Comparison of ENCODE assay signal across 23 mouse cellular contexts in the genomic region with DNA sequence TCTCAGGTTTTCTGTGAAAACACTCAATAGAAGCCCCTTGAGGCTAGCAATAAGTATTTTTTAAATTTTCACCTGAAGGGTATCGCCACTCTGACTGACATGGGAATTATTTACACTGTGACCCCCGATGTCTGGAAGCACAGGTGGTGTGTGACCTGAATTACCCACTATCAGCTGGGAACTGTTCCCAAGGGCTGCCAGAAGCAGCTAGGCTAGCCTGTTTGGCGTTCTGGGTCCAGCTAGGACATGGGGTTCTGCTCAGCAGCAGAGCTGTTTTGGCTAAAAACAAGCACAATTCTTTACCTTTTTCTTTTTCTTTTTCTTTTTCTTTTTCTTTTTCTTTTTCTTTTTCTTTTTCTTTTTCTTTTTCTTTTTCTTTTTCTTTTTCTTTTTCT. TPM values are rescaled to one million over a fixed set of nuclear protein-coding genes. Genes with fewer than 3 reads are reported as not detected.
A peak's percentile ranks its signal among the peaks of the same experiment; 100 is the strongest.
DNase-seq lines count a peak whose midpoint lies in the region; ATAC-seq lines count a peak whose summit lies in the region.
"Had no signal": no experiment of that assay in that cellular context is flagged by ENCODE, and none has a peak within 500 bp of the region (broad histone marks: within the 10 kb centered on the region; RNA-seq: fewer than 3 reads in every experiment).

No protein-coding gene starts in this region.

- 49% methylated on average over 3 of the region's 3 CpGs for WGBS in kidney, embryonic 15.5 days
- 56% methylated on average over 3 of the region's 3 CpGs for WGBS in neural tube, embryonic 13.5 days
- WGBS in forebrain, embryonic 11.5 days, result 67% methylated on average over 3 of the region's 3 CpGs

- H3K4me2 ChIP-seq in kidney, embryonic 15.5 days, result peak overlapping the region; percentile 43
- H3K4me2 ChIP-seq in neural tube, embryonic 13.5 days, result no peak overlapping the region
- H3K4me2 ChIP-seq in forebrain, embryonic 11.5 days (ENCODE audit: low read depth, low read length, severe bottlenecking), result no peak overlapping the region
- H3K4me2 ChIP-seq: midbrain, embryonic 13.5 days had no signal

- no peak overlapping the region for H3K4me3 ChIP-seq in kidney, embryonic 15.5 days (replicated peaks)
- no peak overlapping the region for H3K4me3 ChIP-seq in neural tube, embryonic 13.5 days
- H3K4me3 ChIP-seq in forebrain, embryonic 11.5 days (ENCODE audit: low read depth, low read length), result no peak overlapping the region
- H3K4me3 ChIP-seq: limb, embryonic 13.5 days; midbrain, embryonic 13.5 days; myocyte had no signal

- peak; percentile 26 for DNase-seq in cerebellum, adult 11-12 months
- DNase-seq in cerebellum, adult 9-11 months, result no peak
- no peak for DNase-seq in kidney, postnatal 14 days
- DNase-seq in neural tube, embryonic 10.5 days (ENCODE audit: extremely low spot score, low spot score), result no peak
- DNase-seq in forebrain, embryonic 11.5 days (ENCODE audit: low spot score), result no peak
- DNase-seq: adrenal gland, adult 8-10 months; gastrocnemius, adult 2 months; heart, adult 18-20 months; heart, postnatal 4 days; kidney, postnatal 25 days; lung, adult 18-20 months; retina, postnatal 1 day; right cerebral cortex, postnatal 4 days had no signal

- H3K36me3 ChIP-seq in kidney, embryonic 15.5 days, result no peaks in the 10 kb centered on the region
- no peaks in the 10 kb centered on the region for H3K36me3 ChIP-seq in neural tube, embryonic 13.5 days
- H3K36me3 ChIP-seq in forebrain, embryonic 11.5 days (ENCODE audit: control insufficient read depth, insufficient read depth, low read length), result no peaks in the 10 kb centered on the region
- H3K36me3 ChIP-seq: limb, embryonic 13.5 days; midbrain, embryonic 13.5 days had no signal

- no peak overlapping the region for H3K9ac ChIP-seq in kidney, embryonic 15.5 days
- 0 out of 2 replicates have a peak overlapping the region, but pooled peaks have one; percentile 0 for H3K9ac ChIP-seq in neural tube, embryonic 13.5 days
- no peak overlapping the region for H3K9ac ChIP-seq in forebrain, embryonic 11.5 days (ENCODE audit: low read length)
- H3K9ac ChIP-seq: midbrain, embryonic 13.5 days had no signal

- H3K9me3 ChIP-seq in kidney, embryonic 15.5 days (replicated peaks), result no peaks in the 10 kb centered on the region
- no peaks in the 10 kb centered on the region for H3K9me3 ChIP-seq in neural tube, embryonic 13.5 days
- H3K9me3 ChIP-seq in forebrain, embryonic 11.5 days (ENCODE audit: control insufficient read depth, low read length), result no peaks in the 10 kb centered on the region
- H3K9me3 ChIP-seq: limb, embryonic 13.5 days; midbrain, embryonic 13.5 days had no signal

- no peak overlapping the region for H3K27ac ChIP-seq in kidney, embryonic 15.5 days
- H3K27ac ChIP-seq in neural tube, embryonic 13.5 days (replicated peaks), result no peak overlapping the region
- H3K27ac ChIP-seq in forebrain, embryonic 11.5 days (ENCODE audit: low read depth, low read length), result no peak overlapping the region
- H3K27ac ChIP-seq: gastrocnemius, adult 2 months; limb, embryonic 13.5 days; midbrain, embryonic 13.5 days had no signal

- H3K27me3 ChIP-seq in kidney, embryonic 15.5 days, result 0 out of 2 replicates have a peak, but pooled peaks cover 4% of the 10 kb centered on the region
- H3K27me3 ChIP-seq in neural tube, embryonic 13.5 days, result no peaks in the 10 kb centered on the region
- H3K27me3 ChIP-seq in forebrain, embryonic 11.5 days (ENCODE audit: control insufficient read depth, insufficient read depth, low read length), result no peaks in the 10 kb centered on the region
- H3K27me3 ChIP-seq: CH12.LX; midbrain, embryonic 13.5 days had no signal

- ATAC-seq in kidney, embryonic 15.5 days (replicated peaks; ENCODE audit: low FRiP score), result no peak
- no peak for ATAC-seq in neural tube, embryonic 13.5 days (ENCODE audit: low read depth)
- no peak for ATAC-seq in CD4-positive, CD25-positive, alpha-beta regulatory T cell, adult 4 months
- ATAC-seq in forebrain, embryonic 11.5 days (replicated peaks; ENCODE audit: low FRiP score), result no peak
- ATAC-seq: inflammation-experienced regulatory T-cells, adult 6 months; midbrain, embryonic 13.5 days had no signal

- peaks cover 19% of the 10 kb centered on the region for H3K4me1 ChIP-seq in kidney, embryonic 15.5 days
- peaks cover 15% of the 10 kb centered on the region for H3K4me1 ChIP-seq in neural tube, embryonic 13.5 days (replicated peaks)
- H3K4me1 ChIP-seq in forebrain, embryonic 11.5 days (replicated peaks; ENCODE audit: control insufficient read depth, insufficient read depth, low read length), result no peaks in the 10 kb centered on the region; the same call in 1 of the 2 replicates

RNA-seq across cellular contexts. Expression of gene Gm11541, which starts 2.1 kb away (rescaled TPM):
- polyA plus RNA-seq in kidney, embryonic 15.5 days (2015; fragmentation: Nextera tagmentation; extraction: Ambion mirVana), result 0.53 and 0.63 TPM in 2 replicates
- polyA plus RNA-seq in neural tube, embryonic 13.5 days (2015; fragmentation: Nextera tagmentation; extraction: Ambion mirVana), result 0.23 and 0.29 TPM in 2 replicates
- not detected for polyA plus RNA-seq in CD4-positive, CD25-positive, alpha-beta regulatory T cell, adult 4 months (2017; shearing (Covaris generic))
- polyA plus RNA-seq in forebrain, embryonic 11.5 days (2014; fragmentation: Nextera tagmentation; extraction: Ambion mirVana), result not detected in 2 replicates
- polyA plus RNA-seq: cortical plate, adult 2 months; heart, embryonic 14.5 days; inflammation-experienced regulatory T-cells, adult 6 months; midbrain, embryonic 13.5 days; myocyte had no signal

RNA-seq across cellular contexts. Expression of gene Xylt2, which starts 24.9 kb away (rescaled TPM):
- polyA plus RNA-seq in kidney, embryonic 15.5 days (2015; fragmentation: Nextera tagmentation; extraction: Ambion mirVana), result 20.3 and 22.4 TPM in 2 replicates
- 16.0 and 16.1 TPM in 2 replicates for polyA plus RNA-seq in neural tube, embryonic 13.5 days (2015; fragmentation: Nextera tagmentation; extraction: Ambion mirVana)
- 1 to 10 TPM; 5.4 to 7.0 TPM for polyA plus RNA-seq in CD4-positive, CD25-positive, alpha-beta regulatory T cell, adult 4 months (2017; shearing (Covaris generic))
- polyA plus RNA-seq in forebrain, embryonic 11.5 days (2014; fragmentation: Nextera tagmentation; extraction: Ambion mirVana), result 18.0 and 19.8 TPM in 2 replicates

RNA-seq across cellular contexts. Expression of gene Cdc34b, which starts 39.4 kb away (rescaled TPM):
- polyA plus RNA-seq in kidney, embryonic 15.5 days (2015; fragmentation: Nextera tagmentation; extraction: Ambion mirVana), result 0.41 and 0.47 TPM in 2 replicates
- polyA plus RNA-seq in neural tube, embryonic 13.5 days (2015; fragmentation: Nextera tagmentation; extraction: Ambion mirVana), result not detected in 2 replicates
- polyA plus RNA-seq in CD4-positive, CD25-positive, alpha-beta regulatory T cell, adult 4 months (2017; shearing (Covaris generic)), result not detected
- polyA plus RNA-seq in forebrain, embryonic 11.5 days (2014; fragmentation: Nextera tagmentation; extraction: Ambion mirVana), result 0.23 TPM in 1 of 2 replicates, not detected in the other
- polyA plus RNA-seq: heart, embryonic 14.5 days had no signal

RNA-seq across cellular contexts. Expression of gene Eme1, which starts 48.4 kb away (rescaled TPM):
- 25.9 and 27.1 TPM in 2 replicates for polyA plus RNA-seq in kidney, embryonic 15.5 days (2015; fragmentation: Nextera tagmentation; extraction: Ambion mirVana)
- polyA plus RNA-seq in neural tube, embryonic 13.5 days (2015; fragmentation: Nextera tagmentation; extraction: Ambion mirVana), result 5.0 and 5.2 TPM in 2 replicates
- polyA plus RNA-seq in CD4-positive, CD25-positive, alpha-beta regulatory T cell, adult 4 months (2017; shearing (Covaris generic)), result 1 to 10 TPM; 2.0 to 3.1 TPM
- 57.2 and 60.0 TPM in 2 replicates for polyA plus RNA-seq in forebrain, embryonic 11.5 days (2014; fragmentation: Nextera tagmentation; extraction: Ambion mirVana)

RNA-seq across cellular contexts. Expression of gene Mrpl27, which starts 48.6 kb away (rescaled TPM):
- polyA plus RNA-seq in kidney, embryonic 15.5 days (2015; fragmentation: Nextera tagmentation; extraction: Ambion mirVana), result 148 and 154 TPM in 2 replicates
- 144 and 147 TPM in 2 replicates for polyA plus RNA-seq in neural tube, embryonic 13.5 days (2015; fragmentation: Nextera tagmentation; extraction: Ambion mirVana)
- 10 to 100 TPM; 54.0 to 64.5 TPM for polyA plus RNA-seq in CD4-positive, CD25-positive, alpha-beta regulatory T cell, adult 4 months (2017; shearing (Covaris generic))
- 122 and 125 TPM in 2 replicates for polyA plus RNA-seq in forebrain, embryonic 11.5 days (2014; fragmentation: Nextera tagmentation; extraction: Ambion mirVana)
